Mouse (Mus musculus) 3T3-L1 (cell line): Measurements from ENCODE around the gene Pank1.

Experiments
- DNase-seq: peaks from one replicate; pipeline ENCODE4 v3.0.0-alpha.2; 2015; ENCODE audit warnings: low read depth, low spot score

Pank1 gene

GRCm38 (mm10) chr19:34879624-34880023 is 369 bp upstream of the Pank1 start:
- DNase-seq: no peak

GRCm38 (mm10) chr19:34877898-34878602 is 1.2 kb downstream of the Pank1 start:
- peak; percentile 99 for DNase-seq

- no peak for DNase-seq
These were observed 2.6 kb downstream of the Pank1 start for GRCm38 (mm10) chr19:34876676-34877075.

- DNase-seq: no peak
These were observed 9.9 kb downstream of the Pank1 start for GRCm38 (mm10) chr19:34869375-34869774.

DNA sequence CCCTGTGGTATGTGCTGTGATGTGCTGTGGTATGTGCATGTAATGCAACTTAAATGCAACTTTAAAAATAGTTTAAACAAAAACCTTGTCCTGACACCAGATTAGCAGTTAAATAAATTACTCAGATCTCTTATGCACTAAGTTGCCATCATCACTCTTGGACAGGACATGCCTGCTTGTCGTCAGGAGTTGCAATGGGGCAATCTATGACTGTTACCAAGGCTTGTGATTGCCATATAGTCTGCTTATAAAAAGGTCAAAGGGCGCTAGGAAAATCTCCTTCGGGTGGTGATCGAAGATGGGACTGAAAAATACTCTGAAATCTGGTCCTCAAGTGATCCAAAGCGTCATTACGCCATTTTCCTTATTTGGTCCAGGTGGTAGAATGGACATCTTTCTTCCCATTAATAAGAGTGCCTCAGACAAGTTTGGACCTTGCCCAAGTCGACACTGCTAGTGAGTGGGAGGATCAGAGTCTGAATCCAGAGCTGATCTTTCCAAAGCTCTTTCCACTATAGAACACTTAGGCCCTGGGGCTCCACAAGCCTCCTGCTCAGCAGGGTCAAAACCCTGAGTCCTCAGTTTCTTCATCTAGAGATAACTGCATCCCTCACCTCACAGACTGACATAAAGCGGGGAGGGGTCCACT is 11.0 kb downstream of the Pank1 start:
- no peak for DNase-seq

DNA sequence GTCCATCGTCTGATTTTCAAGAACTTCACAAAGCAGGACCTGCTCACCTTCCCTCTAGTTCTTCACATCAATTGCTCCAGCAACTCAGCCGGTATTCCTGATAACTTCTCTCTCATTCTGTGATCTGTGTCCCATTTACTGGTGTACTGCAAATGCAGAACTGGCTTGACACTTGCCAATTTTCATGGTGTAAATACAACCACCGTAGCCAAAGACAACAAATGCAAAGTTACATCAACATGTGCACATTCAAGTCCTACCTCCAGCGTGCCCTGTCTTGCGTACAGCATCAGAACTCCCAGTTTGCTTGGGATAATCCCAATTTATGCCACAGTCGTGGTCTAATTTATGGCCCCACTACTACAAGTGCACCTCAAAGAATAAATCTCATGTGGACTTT is 15.5 kb downstream of the Pank1 start:
- DNase-seq: no peak

- no peak for DNase-seq
These were observed 23.1 kb downstream of the Pank1 start for GRCm38 (mm10) chr19:34856021-34856651.

DNA sequence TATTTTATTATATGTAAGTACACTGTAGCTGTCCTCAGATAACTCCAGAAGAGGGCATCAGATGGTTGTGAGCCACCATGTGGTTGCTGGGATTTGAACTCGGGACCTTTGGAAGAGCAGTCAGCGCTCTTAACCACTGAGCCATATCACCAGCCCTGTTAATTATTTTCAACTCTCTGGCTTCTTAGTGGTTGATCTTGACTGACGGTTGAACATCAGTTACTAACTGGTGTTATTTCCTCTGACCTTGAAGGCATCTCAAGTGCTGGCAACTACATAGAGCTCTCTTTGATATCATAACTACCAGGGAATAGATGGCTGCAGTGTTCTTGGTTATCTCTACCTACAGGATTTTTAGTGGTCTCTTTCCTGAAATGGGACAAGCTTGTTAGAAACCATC is 28.1 kb downstream of the Pank1 start:
- DNase-seq: no peak

DNA sequence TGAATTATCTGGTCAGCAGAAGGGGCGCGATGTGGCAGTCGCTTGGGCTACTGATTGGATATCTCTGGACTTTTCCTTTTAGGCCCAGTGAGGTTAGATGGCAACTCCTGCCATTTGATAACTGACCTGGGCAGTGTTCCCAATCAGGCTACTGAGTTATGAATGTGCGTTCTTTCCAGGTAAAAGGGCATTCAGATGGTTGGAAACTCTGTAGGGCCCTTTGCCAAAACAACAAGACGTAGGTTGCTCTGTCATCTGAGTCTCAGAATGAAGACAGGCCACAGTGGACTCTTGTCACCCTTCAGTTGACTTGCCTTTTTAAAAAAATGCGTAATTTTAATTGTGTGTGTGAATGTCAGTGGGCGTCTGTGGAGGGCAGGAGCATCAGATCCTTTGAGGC is 29.8 kb downstream of the Pank1 start:
- no peak for DNase-seq

GRCm38 (mm10) chr19:34848164-34848563 is 31.1 kb downstream of the Pank1 start:
- DNase-seq: no peak

GRCm38 (mm10) chr19:34847103-34847502 is 32.2 kb downstream of the Pank1 start:
- DNase-seq: no peak

- DNase-seq: no peak
These were observed 32.7 kb downstream of the Pank1 start for GRCm38 (mm10) chr19:34846508-34847038.

- DNase-seq: no peak
These were observed 33.2 kb downstream of the Pank1 start for GRCm38 (mm10) chr19:34846005-34846404.

DNA sequence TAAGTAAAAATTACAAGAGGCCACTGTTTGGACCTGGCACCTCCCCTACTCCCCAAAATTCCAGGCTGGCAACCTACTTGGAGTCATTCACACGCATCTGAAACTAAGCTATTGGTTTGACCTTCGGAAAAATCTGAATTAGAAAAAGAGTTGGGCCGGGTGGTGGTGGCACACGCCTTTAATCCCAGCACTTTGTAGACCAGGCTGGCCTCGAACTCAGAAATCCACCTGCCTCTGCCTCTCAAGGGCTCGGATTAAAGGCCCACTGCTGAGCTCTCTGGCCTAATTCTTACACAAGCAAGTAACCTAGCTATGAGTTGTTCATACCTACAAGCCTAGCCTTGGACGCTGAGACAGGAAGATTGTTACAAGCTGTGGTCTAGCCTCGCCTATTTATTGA is 33.9 kb downstream of the Pank1 start:
- DNase-seq: no peak

- DNase-seq: no peak
These were observed 34.5 kb downstream of the Pank1 start for GRCm38 (mm10) chr19:34844760-34845159.

GRCm38 (mm10) chr19:34844047-34844446 is 35.2 kb downstream of the Pank1 start:
- no peak for DNase-seq

DNA sequence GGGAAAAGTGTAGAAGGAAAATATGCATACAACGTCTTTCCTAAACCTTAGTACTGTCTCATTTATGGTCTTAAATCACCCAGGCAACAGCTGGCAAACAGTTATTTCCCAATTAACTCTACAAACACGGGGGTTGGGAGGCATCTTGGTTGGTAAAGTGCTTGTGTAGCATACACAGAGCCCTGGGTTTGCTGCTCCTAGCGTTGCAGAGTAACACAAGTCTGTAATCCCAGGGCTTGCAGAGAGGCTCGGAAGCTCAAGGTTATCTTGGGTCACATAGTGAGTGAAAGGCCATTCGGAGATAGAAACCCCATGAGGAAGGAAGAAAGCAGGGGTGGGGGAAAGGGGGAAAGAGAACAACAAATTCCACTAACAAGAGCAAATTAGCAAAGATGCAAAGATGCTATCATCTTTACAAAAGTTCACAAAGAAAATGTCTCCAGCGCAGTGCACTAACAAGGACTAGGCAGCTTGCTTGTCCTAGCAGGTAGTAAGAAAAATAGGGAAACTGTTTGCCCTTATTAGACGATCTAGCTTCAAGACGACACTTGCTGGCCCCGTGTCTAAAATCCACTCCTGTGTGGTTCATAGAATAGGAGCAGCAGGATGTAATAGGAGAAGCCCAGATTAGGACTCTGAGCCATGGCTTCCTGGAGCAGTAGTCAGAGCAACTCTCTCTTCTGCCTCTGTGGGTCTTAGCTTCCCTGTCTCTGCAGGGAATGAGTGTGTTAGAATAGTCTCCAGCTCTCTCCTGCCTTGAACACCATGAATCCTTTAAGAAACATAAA is 37.3 kb downstream of the Pank1 start:
- DNase-seq: no peak

- DNase-seq: no peak
These were observed 40.6 kb downstream of the Pank1 start for GRCm38 (mm10) chr19:34838624-34839023.

GRCm38 (mm10) chr19:34831702-34832101 is 47.6 kb downstream of the Pank1 start:
- no peak for DNase-seq

DNA sequence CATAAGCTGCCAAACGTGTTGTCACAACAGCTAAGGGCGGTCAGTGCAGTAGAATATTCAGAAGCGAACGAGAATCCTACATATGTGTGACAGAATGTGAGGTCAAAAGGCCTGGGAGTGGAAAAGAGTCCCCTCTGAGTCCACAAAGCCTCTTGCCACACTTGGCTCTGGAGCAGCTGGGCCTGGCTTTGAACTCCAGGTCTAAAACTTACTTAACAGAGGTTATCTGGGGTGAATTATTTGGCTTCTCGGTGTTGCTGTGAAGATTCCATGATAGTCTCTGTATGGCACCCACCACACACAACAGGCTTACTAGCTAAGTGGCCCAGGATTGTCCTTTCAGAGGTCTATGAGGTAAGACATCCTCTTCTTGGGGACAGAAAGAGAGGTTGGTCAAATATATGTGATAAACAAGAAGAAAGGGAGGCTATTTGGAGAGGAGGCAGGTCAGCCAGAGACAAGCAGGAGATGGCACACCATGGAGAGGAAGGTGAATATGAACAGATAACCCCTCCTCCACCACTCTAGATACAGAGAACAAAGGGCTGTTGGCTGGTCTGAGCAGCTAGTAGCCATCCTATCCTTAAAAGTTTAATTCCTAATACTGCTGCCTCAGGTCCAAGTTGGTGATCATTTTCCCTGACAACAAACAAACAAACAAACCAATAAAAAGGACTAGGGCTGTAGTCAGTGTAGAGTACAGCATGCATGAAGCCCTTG is 51.2 kb downstream of the Pank1 start:
- no peak for DNase-seq

GRCm38 (mm10) chr19:34827444-34827843 is 51.8 kb downstream of the Pank1 start:
- DNase-seq: peak; percentile 58
